Mouse (Mus musculus) layer of hippocampus, adult 11-12 months (tissue): ENCODE results near the gene Trip11.

Experiments
- DNase-seq: peaks from one replicate; pipeline ENCODE4 v3.0.0; 2022; ENCODE audit warnings: low spot score

Trip11 gene

GRCm38 (mm10) chr12:101821596-101821995 lies 91.5 kb downstream of the Trip11 start:
- DNase-seq = no peak

- DNase-seq = no peak
Measured at GRCm38 (mm10) chr12:101819570-101819969, 93.5 kb downstream of the Trip11 start.

DNA sequence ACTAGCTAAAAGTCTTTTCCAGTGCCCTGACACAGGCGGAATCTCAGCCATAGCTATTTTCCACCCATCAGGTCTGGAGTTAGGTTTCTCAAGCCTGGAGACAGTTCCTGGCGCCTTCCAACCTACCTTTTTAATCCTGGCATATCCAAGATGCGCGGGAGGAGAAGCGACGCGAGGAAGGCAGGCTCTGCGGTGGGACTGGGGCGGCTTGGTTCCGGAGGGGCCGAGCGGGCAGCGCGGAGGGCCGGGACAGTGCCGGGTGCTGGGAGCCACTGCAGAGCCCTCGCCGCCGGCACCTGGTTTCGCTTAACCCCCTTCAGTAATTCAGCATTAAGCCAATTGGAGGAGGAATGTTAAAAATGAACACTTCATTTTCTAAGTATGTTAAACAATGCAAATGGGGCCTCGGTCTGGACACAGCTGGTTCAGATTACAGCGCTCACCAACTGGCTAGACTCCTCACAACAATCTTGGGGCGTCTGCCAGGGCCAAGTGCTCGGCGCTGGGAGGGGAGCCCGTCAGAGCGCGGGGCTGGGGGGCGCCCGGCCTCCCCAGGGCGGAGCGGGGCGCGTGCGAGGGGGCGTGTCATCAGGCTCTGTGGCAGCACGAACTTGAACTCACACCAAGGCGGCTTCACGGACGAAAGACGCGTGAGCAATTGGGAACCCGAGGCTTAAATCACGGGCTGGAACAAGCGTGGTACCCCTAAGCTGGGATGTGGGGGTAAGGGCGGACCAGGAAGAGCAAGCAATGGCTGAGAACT lies 94.3 kb downstream of the Trip11 start, which contains the start of gene Fbln5:
Gene Fbln5 (minus strand): TSS at position 448 of the 763 bp plus-strand sequence.
- no peak for DNase-seq

DNA sequence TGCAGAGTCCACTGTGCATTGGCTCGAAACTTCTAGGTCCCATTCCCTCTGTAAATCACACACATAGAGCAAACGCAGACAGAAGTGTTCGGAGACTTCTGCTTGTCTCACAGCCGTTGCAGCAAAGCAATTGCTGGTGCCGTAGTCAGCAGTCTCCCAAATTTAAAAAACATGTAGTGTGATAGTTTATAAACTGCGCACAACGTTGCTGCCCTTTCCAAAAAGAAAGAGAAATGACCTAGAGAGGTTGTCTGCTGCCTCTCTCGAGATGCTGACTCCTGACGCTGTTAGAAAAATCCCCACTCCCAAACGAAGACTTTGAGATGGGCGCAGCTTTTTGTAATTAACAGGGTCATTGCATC lies 94.8 kb downstream of the Trip11 start:
- DNase-seq = no peak

GRCm38 (mm10) chr12:101816810-101817209 lies 96.3 kb downstream of the Trip11 start:
- no peak for DNase-seq

DNA sequence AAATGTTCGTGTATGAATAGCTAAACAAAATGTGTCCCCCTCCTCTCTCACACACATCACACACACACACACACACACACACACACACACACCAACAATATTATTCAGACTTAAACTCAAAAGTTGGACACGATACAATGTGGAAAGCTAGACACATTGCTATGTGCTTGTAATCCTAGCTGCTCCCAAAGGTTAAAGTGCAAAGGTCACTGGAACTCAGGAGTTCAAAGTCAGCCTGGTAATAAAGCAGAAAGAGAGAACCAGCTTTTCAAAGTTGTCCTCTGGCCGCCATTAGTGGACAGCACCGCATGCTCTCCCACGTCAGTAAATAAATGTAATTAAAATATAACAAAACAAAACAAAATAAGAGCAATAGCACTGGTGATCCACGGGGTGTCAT lies 97.3 kb downstream of the Trip11 start:
- DNase-seq = no peak

- DNase-seq = no peak
Measured at GRCm38 (mm10) chr12:101814423-101814822, 98.6 kb downstream of the Trip11 start.

- DNase-seq = no peak
Measured at GRCm38 (mm10) chr12:101811181-101811580, 101.9 kb downstream of the Trip11 start.

DNA sequence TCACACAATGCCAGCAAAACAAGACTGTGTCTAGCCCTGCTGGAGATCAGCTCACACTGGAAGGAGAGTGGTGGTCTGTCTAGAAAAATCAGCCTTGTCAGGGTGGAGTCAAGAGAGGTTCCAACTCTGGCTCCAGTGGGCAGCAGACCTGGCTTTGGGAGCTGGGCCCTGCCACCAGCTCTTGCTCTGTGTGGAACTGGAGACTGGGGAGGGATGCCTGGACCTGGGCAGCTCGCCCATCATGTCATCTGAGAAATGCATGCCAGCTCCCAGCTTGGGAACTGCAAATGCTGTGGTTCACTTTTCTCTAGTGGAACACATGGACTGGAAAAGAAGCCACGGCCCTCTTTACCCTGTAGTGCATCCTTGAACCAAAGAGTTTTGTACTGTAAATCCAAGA lies 102.6 kb downstream of the Trip11 start:
- no peak for DNase-seq

- DNase-seq = no peak
Measured at GRCm38 (mm10) chr12:101807400-101807799, 105.7 kb downstream of the Trip11 start.

DNA sequence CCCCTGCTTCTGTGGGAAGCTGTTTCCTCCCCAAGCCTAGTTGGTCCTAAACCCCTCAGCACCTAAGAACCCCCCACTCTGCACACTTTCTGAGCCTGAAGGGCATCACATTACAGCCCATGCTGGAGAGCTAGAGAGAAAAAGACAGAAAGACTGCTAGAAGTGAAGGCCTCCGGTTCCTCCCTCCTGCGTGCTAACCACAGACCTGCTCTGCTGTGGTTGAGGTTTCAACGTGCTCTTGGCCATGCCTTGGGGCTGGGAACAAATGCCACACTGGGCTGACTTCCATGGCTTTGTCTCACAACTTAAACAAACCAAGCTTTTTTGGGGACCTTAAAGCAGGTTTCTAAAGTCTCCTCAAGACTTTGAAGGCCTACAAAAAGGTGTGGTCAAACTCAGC lies 110.6 kb downstream of the Trip11 start:
- no peak for DNase-seq

GRCm38 (mm10) chr12:101801744-101802143 lies 111.3 kb downstream of the Trip11 start:
- DNase-seq = no peak

DNA sequence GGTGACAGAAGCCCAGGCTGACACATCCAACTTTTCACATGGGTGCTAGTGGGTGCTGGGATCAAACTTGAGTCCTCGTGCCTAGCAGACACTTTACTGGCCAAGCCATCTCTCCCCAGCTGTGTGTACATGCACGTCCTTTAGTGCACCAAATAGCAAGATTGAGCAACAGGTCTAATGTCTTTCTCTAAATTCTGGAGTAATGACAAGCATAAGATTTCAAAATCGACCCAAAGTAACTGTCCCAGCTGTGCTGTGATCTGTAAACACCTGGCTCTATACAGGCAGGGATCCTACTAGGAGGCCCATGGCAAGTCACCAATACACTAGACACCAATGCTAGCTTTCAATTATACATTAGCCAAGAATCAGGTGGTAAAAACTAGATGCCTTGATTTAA lies 112.0 kb downstream of the Trip11 start:
- no peak for DNase-seq

DNA sequence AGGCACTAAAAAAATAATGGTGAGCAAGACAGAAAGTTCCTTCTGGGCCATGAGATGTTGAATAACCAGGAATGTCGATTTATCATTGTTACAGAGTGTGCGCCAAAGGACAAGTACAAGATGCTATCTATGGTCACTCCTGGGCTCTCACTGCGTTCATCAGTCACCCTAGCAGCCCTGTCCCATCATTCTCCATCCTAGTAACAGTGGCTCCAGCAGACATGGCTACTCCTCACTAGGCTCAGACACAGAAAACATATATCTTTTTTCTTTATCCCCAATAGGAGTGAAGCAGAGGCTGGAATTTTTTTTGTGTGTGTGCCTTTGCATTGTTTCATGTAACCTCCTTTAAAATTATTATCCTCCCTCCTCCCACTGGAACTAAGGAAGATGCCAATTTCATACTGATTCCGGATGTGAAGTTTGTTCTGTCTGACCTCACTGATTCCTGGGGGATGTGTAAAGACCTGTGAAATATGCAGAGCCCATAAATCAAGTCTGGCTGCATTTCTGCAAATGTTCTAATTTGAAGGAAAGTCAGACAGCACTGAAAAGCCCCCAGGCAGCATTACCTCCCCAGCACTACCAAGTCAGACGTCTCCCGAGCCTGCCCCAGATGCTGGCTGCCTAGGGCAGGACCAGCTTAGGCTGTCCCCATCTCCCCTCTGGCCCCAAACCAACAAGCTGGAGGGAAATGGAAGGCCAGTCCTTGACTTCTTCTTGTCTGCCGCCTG lies 114.7 kb downstream of the Trip11 start:
- DNase-seq = no peak

GRCm38 (mm10) chr12:101794458-101794857 lies 118.6 kb downstream of the Trip11 start:
- DNase-seq = no peak

DNA sequence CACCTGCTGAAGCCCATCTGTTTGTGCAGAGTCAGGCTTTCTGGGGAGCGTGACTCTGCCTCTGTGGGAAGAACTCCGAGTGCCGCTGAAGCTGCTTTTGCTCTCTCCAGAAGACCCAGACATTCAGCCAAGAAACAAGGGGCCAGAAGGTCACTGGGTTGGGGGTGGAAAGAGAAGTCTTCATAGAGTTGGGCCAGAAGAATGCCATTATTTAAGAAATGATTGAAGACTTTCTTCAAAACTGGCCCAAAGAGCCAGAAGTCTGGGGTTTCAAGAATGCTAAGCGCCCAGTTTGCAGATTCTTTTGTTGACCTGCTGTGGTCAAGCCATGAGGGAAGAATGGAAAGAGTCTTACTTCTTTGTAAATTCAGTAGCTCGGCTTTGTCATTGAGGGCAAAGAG lies 119.8 kb downstream of the Trip11 start:
- no peak for DNase-seq

DNA sequence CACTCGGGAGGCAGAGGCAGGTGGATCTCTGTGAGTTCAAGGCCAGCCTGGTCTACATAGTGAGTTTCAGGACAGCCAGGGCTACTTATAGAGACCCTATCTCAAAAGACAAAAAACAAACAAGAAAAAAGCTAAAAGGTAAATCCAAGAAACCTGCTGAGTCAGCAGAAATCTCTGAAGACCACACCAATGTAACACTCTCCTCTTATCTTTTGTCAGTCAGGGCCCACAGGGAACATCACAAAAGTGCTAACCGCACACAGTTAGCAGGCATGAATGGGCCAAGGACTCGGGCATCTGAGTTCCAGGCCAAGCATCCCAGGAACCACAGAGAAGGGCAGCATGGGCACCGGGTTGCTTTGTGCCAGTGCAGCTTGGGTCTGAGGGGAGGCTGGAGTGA lies 120.4 kb downstream of the Trip11 start:
- no peak for DNase-seq

DNA sequence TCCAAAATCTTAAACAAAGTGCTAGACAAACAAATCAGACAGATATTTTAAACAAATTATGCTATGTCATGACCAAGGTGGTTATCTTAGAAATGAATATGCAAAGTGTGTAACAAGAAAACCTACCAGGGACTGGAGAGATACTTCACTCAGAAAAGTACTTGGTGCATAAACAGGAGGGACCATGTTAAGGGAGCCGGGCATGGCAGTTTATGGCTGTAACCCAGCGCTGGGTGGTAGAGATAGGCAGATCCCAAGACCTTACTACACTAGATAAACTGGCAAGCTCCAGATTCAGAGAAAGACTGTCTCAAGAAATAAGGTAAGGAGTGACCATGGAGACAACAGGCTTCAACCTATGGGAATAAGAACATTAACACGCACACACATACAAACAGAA lies 123.3 kb downstream of the Trip11 start:
- no peak for DNase-seq

DNA sequence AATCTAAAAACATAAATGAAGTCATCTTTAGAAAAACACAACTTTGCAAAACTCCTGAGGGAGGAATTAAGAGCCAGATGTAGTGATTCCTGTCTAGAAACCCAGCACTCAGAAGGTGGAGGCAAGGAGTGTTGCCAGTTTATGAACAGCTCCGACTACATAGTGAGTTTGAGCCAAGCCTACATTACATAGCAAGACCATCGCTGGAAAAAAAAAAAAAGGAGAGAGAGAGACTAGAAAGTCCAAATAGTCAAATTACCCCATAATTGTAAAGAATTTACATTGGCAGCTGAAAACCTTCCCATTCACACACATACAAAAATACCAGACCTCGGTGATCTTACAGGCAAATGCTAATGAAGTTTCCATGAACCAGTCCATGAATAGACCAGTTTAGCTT lies 123.8 kb downstream of the Trip11 start:
- DNase-seq = no peak
